Mouse (Mus musculus) heart, embryonic 14.5 days (tissue): ENCODE data around the gene Hoxc8. TPM values are rescaled to one million over a fixed set of nuclear protein-coding genes. Genes with fewer than 3 reads are reported as not detected.

Experiments
- ATAC-seq: fragments of 200-750 bp; cut with Nextera tagmentation; 2 replicates; pipeline ENCODE4 v1.8.0; 2017; ENCODE audit warnings: low read depth, moderate TSS enrichment; ENCODE audit not compliant: insufficient number of reproducible peaks, insufficient read depth, low FRiP score
- H3K27ac ChIP-seq, 2 experiments: fragments of 200-500 bp in 1 of 2; fragments of 300-500 bp in 1 of 2; sonication (generic) in 1 of 2; replicated peaks in 1 of 2; 2 replicates each; pipeline ENCODE4 v1.5.1; 2012 to 2014; ENCODE audit warnings: low read depth in 2 of 2, low read length in 2 of 2, control low read depth in 1 of 2, mild to moderate bottlenecking in 1 of 2, mixed read lengths in 1 of 2; ENCODE audit not compliant: control insufficient read depth in 1 of 2, insufficient read depth in 1 of 2
- H3K27me3 ChIP-seq: fragments of 300-500 bp; sonication (generic); 2 replicates; pipeline ENCODE4 v1.6.1; 2014; ENCODE audit warnings: mild to moderate bottlenecking, low read length, control low read depth; ENCODE audit not compliant: control insufficient read depth, insufficient read depth
- H3K36me3 ChIP-seq: fragments of 300-500 bp; sonication (generic); 2 replicates; pipeline ENCODE4 v1.6.1; 2014; ENCODE audit warnings: mild to moderate bottlenecking, control low read depth, low read length, mixed read lengths; ENCODE audit not compliant: control insufficient read depth, insufficient read depth
- H3K4me1 ChIP-seq, 2 experiments: fragments of 200-500 bp in 1 of 2; fragments of 300-500 bp in 1 of 2; sonication (generic) in 1 of 2; 2 replicates each; pipeline ENCODE4 v1.6.1; 2012 to 2014; ENCODE audit warnings: low read length in 2 of 2, control low read depth in 1 of 2, mixed read lengths in 1 of 2; ENCODE audit not compliant: control insufficient read depth in 2 of 2, insufficient read depth in 2 of 2
- H3K4me2 ChIP-seq: fragments of 300-500 bp; sonication (generic); 2 replicates; pipeline ENCODE4 v1.6.1; 2014; ENCODE audit warnings: mild to moderate bottlenecking, low read length
- H3K4me3 ChIP-seq, 2 experiments: fragments of 200-500 bp in 1 of 2; fragments of 300-500 bp in 1 of 2; sonication (generic) in 1 of 2; 2 replicates each; pipeline ENCODE4 v1.5.1; 2012 to 2014; ENCODE audit warnings: low read length in 2 of 2, mild to moderate bottlenecking in 2 of 2, control low read depth in 1 of 2, low read depth in 1 of 2, moderate library complexity in 1 of 2; ENCODE audit not compliant: control insufficient read depth in 1 of 2, insufficient read depth in 1 of 2
- H3K9ac ChIP-seq: fragments of 300-500 bp; sonication (generic); 2 replicates; pipeline ENCODE4 v1.6.1; 2014; ENCODE audit warnings: mild to moderate bottlenecking, low read length
- H3K9me3 ChIP-seq: fragments of 300-500 bp; sonication (generic); 2 replicates; pipeline ENCODE4 v1.6.1; 2016; ENCODE audit warnings: low read length, control low read depth; ENCODE audit not compliant: control insufficient read depth
- WGBS: fragments of 180-500 bp; shearing (Covaris S2); extraction: QIAGEN DNeasy Blood & Tissue Kit; methylation state at CpG from one replicate; pipeline ENCODE4 v1.1.7; 2014; 5-methylcytosine and 5-hydroxymethylcytosine counted together
- polyA plus RNA-seq: library from polyadenylated mRNA; unstranded; fragments of >200 nt; fragmentation: Nextera tagmentation; extraction: Ambion mirVana; gene quantifications from 2 replicates; pipeline ENCODE4 v1.2.1, GENCODE M21; 2014

The Hoxc8 gene
- polyA plus RNA-seq, 1 experiment from 2014 or later: not detected

GRCm38 (mm10) chr15:102980352-102980751 is 10.1 kb upstream of the Hoxc8 start:
- Histone ChIP-seq H3K4me1 (peaks cover 0 to 6% of the 10 kb centered on the region in 2 experiments; a peak in 2 of 4 replicates), H3K4me3 (no peak overlapping the region), H3K27me3 (peaks cover 100% of the 10 kb centered on the region), H3K9ac (no peak overlapping the region), H3K27ac (no peak overlapping the region), H3K9me3 (no peaks in the 10 kb centered on the region), H3K36me3 (no peaks in the 10 kb centered on the region), H3K4me2 (no peak overlapping the region)
- no peak for ATAC-seq
- WGBS: 5% methylated on average over 11 of the region's 11 CpGs

- Histone ChIP-seq H3K4me3 (peak overlapping the region in 1 of 2 experiments; percentile 27; a peak in 1 of 4 replicates), H3K36me3 (no peaks in the 10 kb centered on the region), H3K27me3 (peaks cover 100% of the 10 kb centered on the region), H3K27ac (no peak overlapping the region), H3K4me1 (peaks cover 0 to 6% of the 10 kb centered on the region in 2 experiments; a peak in 2 of 4 replicates), H3K9ac (no peak overlapping the region), H3K4me2 (peak overlapping the region; percentile 48), H3K9me3 (no peaks in the 10 kb centered on the region)
- 2% methylated on average over 14 of the region's 14 CpGs for WGBS
- no peak for ATAC-seq
These were observed 9.5 kb upstream of the Hoxc8 start for GRCm38 (mm10) chr15:102980912-102981311.

- no peak overlapping the region for H3K9ac ChIP-seq
- peak overlapping the region; percentile 12 to 27 for H3K4me3 ChIP-seq
- no peak for ATAC-seq
- peaks cover 0 to 6% of the 10 kb centered on the region in 2 experiments; a peak in 2 of 4 replicates for H3K4me1 ChIP-seq
- no peak overlapping the region for H3K27ac ChIP-seq
- H3K9me3 ChIP-seq: no peaks in the 10 kb centered on the region
- no peaks in the 10 kb centered on the region for H3K36me3 ChIP-seq
- H3K27me3 ChIP-seq: peaks cover 100% of the 10 kb centered on the region
- H3K4me2 ChIP-seq: peak overlapping the region; percentile 48
- under 1% methylated on average over 87 of the region's 88 CpGs for WGBS
These were observed 8.8 kb upstream of the Hoxc8 start for GRCm38 (mm10) chr15:102981379-102982288.

- WGBS: 0% methylated on average over 12 of the region's 12 CpGs
These were observed 6.7 kb upstream of the Hoxc8 start for GRCm38 (mm10) chr15:102983716-102984115.

GRCm38 (mm10) chr15:102984521-102984920 is 5.9 kb upstream of the Hoxc8 start:
- Histone ChIP-seq H3K4me3 (no peak overlapping the region), H3K9ac (no peak overlapping the region), H3K4me1 (peaks cover 0 to 6% of the 10 kb centered on the region in 2 experiments; a peak in 2 of 4 replicates), H3K4me2 (no peak overlapping the region), H3K36me3 (no peaks in the 10 kb centered on the region), H3K27ac (no peak overlapping the region), H3K9me3 (no peaks in the 10 kb centered on the region), H3K27me3 (peaks cover 100% of the 10 kb centered on the region)
- WGBS: under 1% methylated on average over 10 of the region's 10 CpGs
- no peak for ATAC-seq

More at GRCm38 (mm10) chr15:102983716-102984115, 6.7 kb upstream of the Hoxc8 start:
- Histone ChIP-seq H3K27ac (no peak overlapping the region), H3K4me1 (peaks cover 0 to 6% of the 10 kb centered on the region in 2 experiments; a peak in 2 of 4 replicates), H3K4me2 (no peak overlapping the region), H3K36me3 (no peaks in the 10 kb centered on the region), H3K9ac (no peak overlapping the region), H3K27me3 (peaks cover 100% of the 10 kb centered on the region), H3K9me3 (no peaks in the 10 kb centered on the region), H3K4me3 (no peak overlapping the region)
- ATAC-seq: no peak

- no peak overlapping the region for H3K4me2 ChIP-seq
- H3K4me3 ChIP-seq: no peak overlapping the region
- H3K4me1 ChIP-seq: peaks cover 0 to 6% of the 10 kb centered on the region in 2 experiments; a peak in 2 of 4 replicates
- H3K36me3 ChIP-seq: no peaks in the 10 kb centered on the region
- H3K9ac ChIP-seq: no peak overlapping the region
- H3K27ac ChIP-seq: no peak overlapping the region
- peaks cover 100% of the 10 kb centered on the region for H3K27me3 ChIP-seq
- no peaks in the 10 kb centered on the region for H3K9me3 ChIP-seq
- no peak for ATAC-seq
- WGBS: 1% methylated on average over 3 of the region's 3 CpGs
These were observed 5.5 kb upstream of the Hoxc8 start for GRCm38 (mm10) chr15:102984925-102985324.

GRCm38 (mm10) chr15:102987124-102987833 is 3.1 kb upstream of the Hoxc8 start:
- Histone ChIP-seq H3K4me3 (no peak overlapping the region), H3K4me1 (no peaks in the 10 kb centered on the region), H3K4me2 (no peak overlapping the region), H3K27ac (no peak overlapping the region), H3K27me3 (peaks cover 99% of the 10 kb centered on the region), H3K9ac (no peak overlapping the region), H3K9me3 (no peaks in the 10 kb centered on the region), H3K36me3 (no peaks in the 10 kb centered on the region)
- 4% methylated on average over 21 of the region's 21 CpGs for WGBS
- no peak for ATAC-seq
